Mouse (Mus musculus) telencephalon, adult 2 months (tissue): ENCODE data around the gene Calb2.

Experiments used
- DNase-seq: peaks from one replicate; pipeline ENCODE4 v3.0.0-alpha.2; 2011; ENCODE audit warnings: low read depth, low spot score

The Calb2 gene

DNA sequence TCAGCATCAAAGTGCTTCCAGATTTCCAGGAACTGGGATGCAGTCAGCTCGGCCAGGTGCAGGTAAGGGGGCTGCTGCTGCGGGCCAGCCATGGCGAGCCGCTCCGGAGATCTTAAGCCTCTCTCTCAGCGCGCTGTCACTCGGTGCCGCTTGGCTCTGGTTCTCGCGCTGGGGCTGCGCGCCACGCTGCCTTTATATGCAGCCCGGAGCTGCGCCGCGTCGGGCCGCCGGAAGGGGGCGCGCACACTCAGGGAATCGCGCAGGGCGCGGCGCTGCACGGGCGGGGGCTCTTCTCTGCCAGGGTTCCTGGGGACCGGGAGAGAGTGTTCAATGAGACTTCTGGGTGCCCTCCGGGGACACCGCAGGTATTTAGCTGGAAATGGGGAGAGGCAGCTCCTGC is at the start of gene Calb2:
TSS of gene Calb2 (minus strand) at position 165 of the 400 bp plus-strand sequence.
- no peak for DNase-seq

GRCm38 (mm10) chr8:110217681-110218131 is 49.7 kb upstream of the Calb2 start:
- peak; percentile 98 for DNase-seq

DNA sequence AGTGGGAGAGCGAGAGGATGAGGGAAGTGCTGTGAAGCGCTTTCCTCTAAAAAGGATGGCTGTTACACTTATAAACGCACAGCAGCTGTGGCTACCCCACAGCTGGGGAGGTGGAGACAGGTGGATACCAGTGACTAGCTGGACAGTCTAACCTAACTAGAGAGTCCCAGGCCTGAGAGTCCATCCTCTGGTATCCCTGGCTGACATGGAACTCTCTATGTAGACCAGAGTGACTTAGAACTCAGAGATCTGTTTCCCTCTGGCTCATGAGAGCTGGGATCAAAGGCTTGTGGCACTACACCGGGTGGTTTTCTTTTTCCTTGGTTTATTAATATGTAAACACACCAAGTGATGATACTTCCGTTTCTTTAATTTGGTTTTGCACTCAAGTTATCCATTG is 49.2 kb upstream of the Calb2 start:
- no peak for DNase-seq

DNA sequence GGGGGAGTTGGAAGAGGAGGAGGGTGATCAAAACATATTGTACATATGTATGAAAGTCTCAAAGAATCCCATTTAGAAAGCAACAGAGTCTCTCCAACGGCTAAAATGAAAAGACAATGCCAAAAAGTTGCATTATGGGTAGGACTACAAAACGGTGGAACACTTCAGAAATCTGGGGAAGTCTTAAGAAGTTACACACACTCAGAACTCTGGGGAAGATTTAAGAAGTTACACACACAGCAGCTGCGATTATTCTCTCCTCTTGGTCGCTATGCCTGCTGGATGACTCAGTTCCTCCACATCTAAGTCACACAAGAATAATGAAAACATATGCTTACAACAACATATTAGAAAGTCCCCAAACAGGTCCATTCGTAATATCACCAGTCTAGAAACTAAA is 48.2 kb upstream of the Calb2 start:
- DNase-seq: no peak

GRCm38 (mm10) chr8:110215365-110215764 is 47.4 kb upstream of the Calb2 start, which contains the start of gene Cmtr2:
Cmtr2 (plus strand) TSS chr8:110215665.
- no peak for DNase-seq

DNA sequence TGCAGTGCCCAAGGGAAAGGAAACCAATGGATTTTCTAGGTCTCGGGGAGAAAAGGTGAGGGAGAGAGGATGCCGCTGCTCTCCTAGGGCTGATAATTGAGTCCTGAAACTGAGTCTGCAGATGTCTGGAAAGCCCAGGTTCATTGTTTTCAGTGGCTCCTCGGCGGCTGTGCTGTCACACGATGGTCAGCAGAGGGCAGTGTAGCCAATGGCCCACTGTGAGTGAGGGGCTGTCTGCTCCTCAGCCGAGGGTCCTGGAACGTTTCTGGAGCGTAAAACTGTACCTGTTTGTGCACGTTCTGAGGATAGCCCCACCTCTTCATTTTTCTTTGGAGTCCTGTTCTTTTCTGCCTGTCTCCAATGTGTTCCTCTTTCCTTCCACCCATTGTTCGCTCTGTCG is 33.8 kb upstream of the Calb2 start:
- DNase-seq: no peak

DNA sequence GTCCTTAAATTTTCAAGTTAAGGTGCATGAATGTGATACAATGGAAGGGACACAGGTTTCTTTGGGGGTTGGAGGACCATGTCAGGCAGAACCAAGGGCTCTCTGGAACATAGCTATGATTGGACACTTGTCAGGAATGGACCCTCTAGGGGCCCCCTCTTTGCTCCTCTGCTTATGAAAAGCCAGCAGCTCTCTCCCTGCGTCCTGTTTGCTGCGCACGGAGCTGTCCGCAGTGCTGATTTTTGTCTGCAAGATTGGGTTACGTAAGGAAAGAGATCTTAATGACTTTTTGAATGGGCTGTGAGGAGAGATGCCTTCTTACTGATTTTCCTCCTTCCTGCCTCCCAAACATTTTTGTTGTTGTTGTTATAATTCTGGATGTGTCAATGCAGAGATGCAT is 28.7 kb upstream of the Calb2 start:
- no peak for DNase-seq

DNA sequence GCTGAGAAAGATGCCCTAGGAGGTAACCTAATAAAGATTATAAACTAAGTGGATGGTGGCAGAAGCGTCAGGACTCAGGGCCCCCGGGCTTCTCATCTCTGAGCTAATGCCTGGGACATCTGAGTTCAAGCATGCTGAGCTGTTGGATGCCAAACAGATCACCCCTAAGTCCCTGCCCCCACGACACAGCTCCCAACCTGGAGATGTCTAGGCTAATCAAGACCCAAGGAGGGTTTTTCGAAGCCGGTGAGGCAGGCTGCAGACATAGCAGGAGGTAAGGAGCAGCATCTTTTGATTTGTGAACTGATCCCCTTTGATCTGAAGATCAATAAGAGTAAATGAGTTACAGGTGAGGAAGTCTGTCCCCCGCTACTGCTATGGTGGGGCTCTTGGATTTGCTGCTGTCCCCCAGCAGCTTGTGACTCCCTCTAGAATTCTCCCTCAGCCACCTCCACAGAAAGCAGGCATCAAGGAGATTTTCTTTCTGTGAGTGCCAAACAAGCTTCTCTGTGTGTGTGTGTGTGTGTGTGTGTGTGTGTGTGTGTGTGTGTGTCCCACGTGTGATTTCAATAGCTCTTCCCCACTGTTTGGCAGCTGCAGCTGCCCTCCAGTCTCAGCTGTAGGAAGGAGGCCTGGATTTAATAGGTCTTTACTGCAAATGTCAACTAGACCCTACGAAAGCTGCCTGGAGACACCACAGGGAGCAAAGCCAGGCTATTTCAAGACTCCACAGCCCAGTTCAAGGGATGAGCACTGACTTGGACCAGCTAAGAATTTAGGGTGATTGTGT is 21.1 kb upstream of the Calb2 start:
- DNase-seq: peak; percentile 36

DNA sequence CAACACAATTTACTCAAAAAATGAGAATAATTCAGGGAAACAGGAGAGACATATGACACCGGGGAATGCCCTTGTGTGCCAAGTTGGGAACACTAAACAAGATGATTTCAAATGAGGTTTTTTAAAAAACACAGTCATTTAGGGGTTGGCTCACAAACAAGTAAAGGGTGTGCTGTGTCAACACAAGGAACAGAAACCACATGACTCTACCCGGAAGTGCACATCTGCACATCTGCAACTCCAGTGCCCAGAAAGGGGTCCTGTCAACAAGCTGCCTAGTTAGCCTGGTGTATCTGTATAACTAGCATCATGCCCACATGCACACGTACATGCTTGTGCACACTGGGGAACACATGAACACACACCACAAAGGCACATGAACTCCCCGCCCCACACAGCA is 17.5 kb upstream of the Calb2 start:
- no peak for DNase-seq

GRCm38 (mm10) chr8:110183748-110184147 is 15.7 kb upstream of the Calb2 start:
- no peak for DNase-seq

DNA sequence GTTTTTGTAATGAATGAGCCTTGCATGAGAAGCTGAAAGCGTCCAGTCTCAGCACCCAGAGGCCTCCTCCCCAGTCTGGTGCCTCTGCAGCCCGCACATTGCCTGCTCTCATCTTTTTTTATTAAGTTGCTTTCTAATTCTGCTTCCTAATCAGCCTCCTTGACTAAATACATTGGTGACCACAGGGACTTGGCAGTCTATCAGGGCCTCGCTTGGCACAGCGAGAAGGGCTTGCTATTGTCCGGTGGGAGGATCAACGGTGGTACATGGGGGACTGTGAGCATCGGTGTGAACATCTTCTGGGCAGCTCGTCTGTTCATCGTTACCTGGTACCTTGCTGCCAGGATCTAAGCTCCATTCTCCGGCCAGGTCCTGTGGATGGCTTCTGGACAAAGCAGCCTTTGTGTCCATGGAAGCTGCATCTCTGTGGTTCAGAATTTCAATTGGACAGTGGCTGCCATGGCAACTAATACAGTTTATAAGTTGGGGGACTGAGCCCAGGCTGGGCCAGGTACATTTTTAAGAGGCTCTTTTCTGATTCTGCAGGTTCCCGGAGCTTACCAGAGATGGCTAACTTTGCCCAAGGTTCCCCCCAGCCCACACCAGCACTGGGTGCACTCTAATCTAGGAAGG is 14.8 kb upstream of the Calb2 start:
- no peak for DNase-seq

DNA sequence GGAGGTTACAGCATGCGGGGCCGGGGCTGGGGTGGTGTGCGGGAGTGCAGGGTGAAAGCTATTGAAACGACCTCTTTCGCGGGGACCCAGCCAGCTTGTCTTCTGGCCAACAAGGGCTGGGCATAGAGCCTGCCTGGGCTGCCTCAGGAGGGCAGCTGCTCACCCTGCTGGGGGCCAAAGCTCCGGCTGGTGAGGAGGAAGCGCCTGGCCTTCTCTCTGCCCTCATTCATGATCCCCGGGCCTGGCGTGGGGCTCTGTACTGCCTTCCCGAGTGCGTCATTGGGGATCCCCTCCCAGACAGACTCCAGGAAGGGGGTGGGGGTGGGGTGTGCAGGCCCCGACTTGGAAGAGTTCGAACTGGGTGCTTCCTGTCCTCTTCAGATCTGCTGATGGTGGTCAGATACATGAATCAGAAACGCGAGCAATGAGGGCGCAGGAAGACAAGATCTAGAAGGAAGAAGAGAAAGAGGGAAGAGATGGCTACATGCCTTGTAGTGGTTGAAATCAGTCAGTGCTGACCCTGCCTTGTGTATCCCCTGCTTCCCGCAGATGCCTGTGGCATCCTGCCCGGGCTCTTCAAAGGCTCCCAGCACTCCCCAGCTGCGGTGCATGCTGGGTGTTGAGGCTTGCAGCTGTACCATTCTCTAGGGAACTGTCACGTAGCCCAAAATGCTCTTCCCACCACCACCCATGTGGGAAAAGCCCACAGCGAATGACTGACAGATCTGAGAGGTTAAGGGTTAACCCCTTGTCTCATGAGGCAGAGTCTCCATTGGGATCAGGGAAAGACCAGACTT is 9.5 kb upstream of the Calb2 start:
- DNase-seq: no peak

GRCm38 (mm10) chr8:110174826-110175225 is 6.8 kb upstream of the Calb2 start:
- no peak for DNase-seq

GRCm38 (mm10) chr8:110172161-110172560 is 4.2 kb upstream of the Calb2 start:
- DNase-seq: no peak

DNA sequence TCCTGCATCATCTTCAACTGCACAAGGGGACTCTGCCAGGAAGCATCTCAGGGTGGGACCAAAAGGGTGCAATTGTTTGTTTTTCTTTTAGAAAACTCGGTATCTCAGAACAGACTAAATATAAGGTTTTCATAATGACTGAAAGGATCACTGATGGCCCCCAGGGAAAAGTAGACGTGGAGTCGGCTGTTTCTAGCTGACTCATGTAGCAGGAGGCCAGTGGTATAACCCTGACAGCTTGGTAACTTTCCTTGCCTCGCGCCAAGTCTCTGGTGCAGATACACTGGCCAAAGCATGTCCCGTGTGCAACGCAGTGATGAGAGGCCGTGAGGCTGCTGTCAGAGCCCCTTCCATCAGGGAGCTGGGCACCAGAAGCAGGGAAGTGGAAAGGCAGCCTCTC is 1.7 kb downstream of the Calb2 start:
- no peak for DNase-seq

- no peak for DNase-seq
These were observed 6.0 kb downstream of the Calb2 start for GRCm38 (mm10) chr8:110162007-110162406.

GRCm38 (mm10) chr8:110152951-110153350 is 15.1 kb downstream of the Calb2 start:
- DNase-seq: no peak

GRCm38 (mm10) chr8:110145538-110145937 is 22.5 kb downstream of the Calb2 start:
- DNase-seq: peak; percentile 19

- no peak for DNase-seq
These were observed 27.2 kb downstream of the Calb2 start for GRCm38 (mm10) chr8:110140770-110141169.

DNA sequence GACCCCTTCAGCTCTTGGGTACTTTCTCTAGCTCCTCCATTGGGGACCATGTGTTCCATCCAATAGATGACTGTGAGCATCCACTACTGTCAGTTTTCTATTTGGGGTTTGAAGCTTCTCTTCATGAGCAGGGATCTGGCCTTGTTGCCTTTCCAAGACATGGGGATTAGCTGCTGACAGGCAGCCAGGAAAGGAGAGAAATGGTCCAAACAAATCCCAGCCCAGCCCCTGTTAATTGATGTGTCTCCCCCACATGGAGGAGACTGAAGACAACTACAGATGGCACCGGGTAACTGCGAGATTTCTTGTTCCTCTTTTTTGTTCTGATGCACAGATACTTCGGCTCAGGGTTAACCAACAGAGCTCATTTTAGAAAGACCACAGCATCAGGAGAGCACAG is 27.9 kb downstream of the Calb2 start:
- no peak for DNase-seq

GRCm38 (mm10) chr8:110135515-110135914 is 32.5 kb downstream of the Calb2 start:
- no peak for DNase-seq

- no peak for DNase-seq
These were observed 33.8 kb downstream of the Calb2 start for GRCm38 (mm10) chr8:110134236-110134635.
